Mouse (Mus musculus): ENCODE data around the gene Ggt5. TPM values are rescaled to one million over a fixed set of nuclear protein-coding genes. Genes with fewer than 3 reads are reported as not detected.
A peak's percentile ranks its signal among the peaks of the same experiment; 100 is the strongest.

The Ggt5 gene
- polyA plus RNA-seq, 1 experiment from 2014 or later, result 4.0 TPM

- peak; percentile 37 for ATAC-seq
- H3K36me3 ChIP-seq (ENCODE audit: control insufficient read depth, insufficient read depth), result peaks cover 69% of the 10 kb centered on the region
- H3K9me3 ChIP-seq (ENCODE audit: control insufficient read depth), result no peaks in the 10 kb centered on the region
- no peak overlapping the region for H3K4me3 ChIP-seq (ENCODE audit: low read depth, low read length)
- WGBS, result 85% methylated on average over 16 of the region's 16 CpGs
- peak overlapping the region; percentile 60; the same call in 1 of the 2 replicates for H3K27ac ChIP-seq (ENCODE audit: low read depth, low read length)
- H3K4me2 ChIP-seq (replicated peaks; ENCODE audit: low read depth), result no peak overlapping the region
- TF ChIP-seq CTCF (IDR thresholded peaks at IDR 0.05; ENCODE audit: low read depth), result no peak
- H3K4me1 ChIP-seq (replicated peaks; ENCODE audit: control insufficient read depth, insufficient read depth, low read length), result no peaks in the 10 kb centered on the region
- H3K9ac ChIP-seq (ENCODE audit: low read depth, low read length), result no peak overlapping the region
- no peaks in the 10 kb centered on the region for H3K27me3 ChIP-seq (replicated peaks; ENCODE audit: control insufficient read depth, insufficient read depth, low read length)
These were observed 62.4 kb downstream of the Ggt5 start for GRCm38 (mm10) chr10:75651381-75652068.

- H3K9ac ChIP-seq (ENCODE audit: low read depth, low read length), result no peak overlapping the region
- H3K4me1 ChIP-seq (replicated peaks; ENCODE audit: control insufficient read depth, insufficient read depth, low read length), result no peaks in the 10 kb centered on the region
- H3K4me2 ChIP-seq (replicated peaks; ENCODE audit: low read depth), result no peak overlapping the region
- peak overlapping the region; percentile 69 for H3K27ac ChIP-seq (ENCODE audit: low read depth, low read length)
- H3K4me3 ChIP-seq (ENCODE audit: low read depth, low read length), result no peak overlapping the region
- no peak for TF ChIP-seq CTCF (IDR thresholded peaks at IDR 0.05; ENCODE audit: low read depth)
- 67% methylated on average over 4 of the region's 4 CpGs for WGBS
- peaks cover 91% of the 10 kb centered on the region for H3K36me3 ChIP-seq (ENCODE audit: control insufficient read depth, insufficient read depth)
- peak; percentile 74 for ATAC-seq
- no peaks in the 10 kb centered on the region for H3K9me3 ChIP-seq (ENCODE audit: control insufficient read depth)
- H3K27me3 ChIP-seq (replicated peaks; ENCODE audit: control insufficient read depth, insufficient read depth, low read length), result no peaks in the 10 kb centered on the region
These were observed 64.9 kb downstream of the Ggt5 start for GRCm38 (mm10) chr10:75654053-75654452.

GRCm38 (mm10) chr10:75657165-75657564 is 68.0 kb downstream of the Ggt5 start:
- TF ChIP-seq CTCF (IDR thresholded peaks at IDR 0.05; ENCODE audit: low read depth), result no peak
- Histone ChIP-seq H3K27ac (ENCODE audit: low read depth, low read length) (no peak overlapping the region), H3K4me3 (ENCODE audit: low read depth, low read length) (no peak overlapping the region), H3K27me3 (replicated peaks; ENCODE audit: control insufficient read depth, insufficient read depth, low read length) (no peaks in the 10 kb centered on the region), H3K4me2 (replicated peaks; ENCODE audit: low read depth) (no peak overlapping the region), H3K9me3 (ENCODE audit: control insufficient read depth) (no peaks in the 10 kb centered on the region), H3K9ac (ENCODE audit: low read depth, low read length) (no peak overlapping the region), H3K4me1 (replicated peaks; ENCODE audit: control insufficient read depth, insufficient read depth, low read length) (no peaks in the 10 kb centered on the region), H3K36me3 (ENCODE audit: control insufficient read depth, insufficient read depth) (peaks cover 85% of the 10 kb centered on the region)
- ATAC-seq, result no peak
- WGBS, result 95% methylated on average over 5 of the region's 5 CpGs

- no peak overlapping the region for H3K9ac ChIP-seq (ENCODE audit: low read depth, low read length)
- ATAC-seq, result no peak
- 97% methylated on average over 7 of the region's 7 CpGs for WGBS
- H3K4me3 ChIP-seq (ENCODE audit: low read depth, low read length), result no peak overlapping the region
- no peaks in the 10 kb centered on the region for H3K27me3 ChIP-seq (replicated peaks; ENCODE audit: control insufficient read depth, insufficient read depth, low read length)
- H3K36me3 ChIP-seq (ENCODE audit: control insufficient read depth, insufficient read depth), result peaks cover 84% of the 10 kb centered on the region
- TF ChIP-seq CTCF (IDR thresholded peaks at IDR 0.05; ENCODE audit: low read depth), result no peak
- H3K9me3 ChIP-seq (ENCODE audit: control insufficient read depth), result no peaks in the 10 kb centered on the region
- no peak overlapping the region for H3K27ac ChIP-seq (ENCODE audit: low read depth, low read length)
- H3K4me2 ChIP-seq (replicated peaks; ENCODE audit: low read depth), result no peak overlapping the region
- no peaks in the 10 kb centered on the region for H3K4me1 ChIP-seq (replicated peaks; ENCODE audit: control insufficient read depth, insufficient read depth, low read length)
These were observed 68.6 kb downstream of the Ggt5 start for GRCm38 (mm10) chr10:75657772-75658171.

GRCm38 (mm10) chr10:75661381-75661780 is 72.2 kb downstream of the Ggt5 start:
- Histone ChIP-seq H3K4me3 (ENCODE audit: low read depth, low read length) (no peak overlapping the region), H3K4me1 (replicated peaks; ENCODE audit: control insufficient read depth, insufficient read depth, low read length) (no peaks in the 10 kb centered on the region), H3K9me3 (ENCODE audit: control insufficient read depth) (no peaks in the 10 kb centered on the region), H3K27me3 (replicated peaks; ENCODE audit: control insufficient read depth, insufficient read depth, low read length) (no peaks in the 10 kb centered on the region), H3K9ac (ENCODE audit: low read depth, low read length) (no peak overlapping the region), H3K4me2 (replicated peaks; ENCODE audit: low read depth) (no peak overlapping the region), H3K27ac (ENCODE audit: low read depth, low read length) (no peak overlapping the region), H3K36me3 (ENCODE audit: control insufficient read depth, insufficient read depth) (peaks cover 79% of the 10 kb centered on the region)
- no peak for TF ChIP-seq CTCF (IDR thresholded peaks at IDR 0.05; ENCODE audit: low read depth)
- no peak for ATAC-seq
- WGBS, result 72% methylated on average over 6 of the region's 6 CpGs

- no peak overlapping the region for H3K27ac ChIP-seq (ENCODE audit: low read depth, low read length)
- peaks cover 75% of the 10 kb centered on the region for H3K36me3 ChIP-seq (ENCODE audit: control insufficient read depth, insufficient read depth)
- H3K4me3 ChIP-seq (ENCODE audit: low read depth, low read length), result no peak overlapping the region
- no peak for TF ChIP-seq CTCF (IDR thresholded peaks at IDR 0.05; ENCODE audit: low read depth)
- H3K9me3 ChIP-seq (ENCODE audit: control insufficient read depth), result no peaks in the 10 kb centered on the region
- no peaks in the 10 kb centered on the region for H3K4me1 ChIP-seq (replicated peaks; ENCODE audit: control insufficient read depth, insufficient read depth, low read length)
- no peaks in the 10 kb centered on the region for H3K27me3 ChIP-seq (replicated peaks; ENCODE audit: control insufficient read depth, insufficient read depth, low read length)
- H3K4me2 ChIP-seq (replicated peaks; ENCODE audit: low read depth), result no peak overlapping the region
- WGBS, result 81% methylated on average over 3 of the region's 3 CpGs
- H3K9ac ChIP-seq (ENCODE audit: low read depth, low read length), result no peak overlapping the region
- no peak for ATAC-seq
These were observed 72.7 kb downstream of the Ggt5 start for GRCm38 (mm10) chr10:75661876-75662275.

Data from intestine, postnatal 0 days (tissue).